Mouse (Mus musculus) intestine, embryonic 14.5 days (tissue): ENCODE data around the gene Gm7030. TPM values are rescaled to one million over a fixed set of nuclear protein-coding genes. Genes with fewer than 3 reads are reported as not detected.
"Not testable (repeated sequence)": the region's sequence is repeated elsewhere in the genome, so short reads cannot be mapped to it uniquely, and the experiment has no call there.

Experiments used
- ATAC-seq: fragments of 200-750 bp; cut with Nextera tagmentation; replicated peaks from 2 replicates; pipeline ENCODE4 v1.8.0; 2017; ENCODE audit warnings: low read depth, moderate number of reproducible peaks, moderate TSS enrichment, moderate library complexity; ENCODE audit not compliant: low FRiP score, low TSS enrichment
- DNase-seq: peaks from one replicate; pipeline ENCODE4 v3.0.0-alpha.2; 2018; ENCODE audit warnings: low spot score
- H3K27ac ChIP-seq: fragments of 300-500 bp; sonication (generic); 2 replicates; pipeline ENCODE4 v1.5.1; 2014; ENCODE audit warnings: low read depth, mild to moderate bottlenecking, control low read depth
- H3K27me3 ChIP-seq: fragments of 300-500 bp; sonication (generic); replicated peaks from 2 replicates; pipeline ENCODE4 v1.6.1; 2014; ENCODE audit warnings: low read length, control low read depth; ENCODE audit not compliant: control insufficient read depth, insufficient read depth
- H3K36me3 ChIP-seq: fragments of 300-500 bp; sonication (generic); 2 replicates; pipeline ENCODE4 v1.6.1; 2014; ENCODE audit warnings: low read length, control low read depth; ENCODE audit not compliant: control insufficient read depth, insufficient read depth
- H3K4me1 ChIP-seq: fragments of 300-500 bp; sonication (generic); replicated peaks from 2 replicates; pipeline ENCODE4 v1.6.1; 2014; ENCODE audit warnings: low read length, control low read depth, mixed read lengths; ENCODE audit not compliant: control insufficient read depth, insufficient read depth
- H3K4me2 ChIP-seq: fragments of 300-500 bp; sonication (generic); 2 replicates; pipeline ENCODE4 v1.6.1; 2014; ENCODE audit warnings: low read length
- H3K4me3 ChIP-seq: fragments of 300-500 bp; sonication (generic); 2 replicates; pipeline ENCODE4 v1.5.1; 2014; ENCODE audit warnings: low read depth, low read length, control low read depth, mixed read lengths
- H3K9ac ChIP-seq: fragments of 300-500 bp; sonication (generic); 2 replicates; pipeline ENCODE4 v1.6.1; 2014; ENCODE audit warnings: mild to moderate bottlenecking, low read length
- H3K9me3 ChIP-seq: fragments of 300-500 bp; sonication (generic); 2 replicates; pipeline ENCODE4 v1.6.1; 2016; ENCODE audit warnings: low read length, control low read depth; ENCODE audit not compliant: control insufficient read depth
- whole genome bisulfite sequencing: fragments of 180-500 bp; shearing (Covaris S2); extraction: QIAGEN DNeasy Blood & Tissue Kit; methylation state at CpG from one replicate; pipeline ENCODE4 v1.1.7; 2014; 5-methylcytosine and 5-hydroxymethylcytosine counted together
- polyA plus RNA-seq: library from polyadenylated mRNA; unstranded; fragments of >200 nt; fragmentation: Nextera tagmentation; extraction: Ambion mirVana; gene quantifications from 2 replicates; pipeline ENCODE4 v1.2.1, GENCODE M21; 2014

Gm7030 gene
- polyA plus RNA-seq, 1 experiment from 2014 or later = not detected

GRCm38 (mm10) chr17:36092520-36092919 lies 36.7 kb downstream of the Gm7030 start:
- not testable (repeated sequence) for ATAC-seq, H3K27me3 ChIP-seq, DNase-seq, H3K9ac ChIP-seq, H3K27ac ChIP-seq, H3K4me3 ChIP-seq, H3K4me1 ChIP-seq, H3K4me2 ChIP-seq, H3K9me3 ChIP-seq, H3K36me3 ChIP-seq

- not testable (repeated sequence) for ATAC-seq, H3K4me2 ChIP-seq
- no CpG with 5 or more reads among the region's 2 CpGs for WGBS
Observed at GRCm38 (mm10) chr17:36091933-36092332, 37.3 kb downstream of the Gm7030 start.

GRCm38 (mm10) chr17:36085976-36086375 lies 43.2 kb downstream of the Gm7030 start:
- DNase-seq = peak; percentile 16
- H3K36me3 ChIP-seq, H3K9me3 ChIP-seq, H3K4me3 ChIP-seq, H3K9ac ChIP-seq, H3K4me1 ChIP-seq, H3K4me2 ChIP-seq, H3K27ac ChIP-seq, ATAC-seq: not testable (repeated sequence)
- WGBS = 63% methylated on average over 1 of the region's 1 CpGs
- peaks cover 16% of the 10 kb centered on the region for H3K27me3 ChIP-seq

More at GRCm38 (mm10) chr17:36091933-36092332, 37.3 kb downstream of the Gm7030 start:
- H3K36me3 ChIP-seq, H3K9me3 ChIP-seq, H3K27ac ChIP-seq, H3K4me3 ChIP-seq, H3K27me3 ChIP-seq, DNase-seq, H3K4me1 ChIP-seq, H3K9ac ChIP-seq: not testable (repeated sequence)

GRCm38 (mm10) chr17:36083870-36084451 lies 45.3 kb downstream of the Gm7030 start:
- no peak overlapping the region for H3K27ac ChIP-seq
- peak overlapping the region; percentile 51 for H3K4me3 ChIP-seq
- ATAC-seq (peak; percentile 47; the same call in 1 of the 2 replicates), DNase-seq (peak; percentile 68)
- H3K4me1 ChIP-seq = no peaks in the 10 kb centered on the region
- WGBS = under 1% methylated on average over 41 of the region's 42 CpGs
- H3K27me3 ChIP-seq = peaks cover 16% of the 10 kb centered on the region
- H3K4me2 ChIP-seq = peak overlapping the region; percentile 93
- H3K36me3 ChIP-seq = no peaks in the 10 kb centered on the region
- H3K9ac ChIP-seq = peak overlapping the region; percentile 22
- H3K9me3 ChIP-seq = no peaks in the 10 kb centered on the region

- Histone ChIP-seq H3K27ac (no peak overlapping the region), H3K27me3 (peaks cover 16% of the 10 kb centered on the region), H3K4me1 (no peaks in the 10 kb centered on the region), H3K9ac (peak overlapping the region; percentile 22), H3K4me3 (peak overlapping the region; percentile 51), H3K36me3 (no peaks in the 10 kb centered on the region), H3K9me3 (no peaks in the 10 kb centered on the region), H3K4me2 (peak overlapping the region; percentile 93)
- DNase-seq = peak; percentile 80
- ATAC-seq = peak; percentile 76
- WGBS = under 1% methylated on average over 46 of the region's 46 CpGs
Observed at GRCm38 (mm10) chr17:36083266-36083869, 45.9 kb downstream of the Gm7030 start.

GRCm38 (mm10) chr17:36082519-36083232 lies 46.5 kb downstream of the Gm7030 start:
- H3K9me3 ChIP-seq, H3K27ac ChIP-seq, H3K4me1 ChIP-seq, H3K9ac ChIP-seq, ATAC-seq, H3K36me3 ChIP-seq: not testable (repeated sequence)
- WGBS = 68% methylated on average over 3 of the region's 6 CpGs
- Histone ChIP-seq H3K4me3 (peak overlapping the region; percentile 51), H3K4me2 (peak overlapping the region; percentile 93), H3K27me3 (peaks cover 16% of the 10 kb centered on the region)
- peak; percentile 51 for DNase-seq

GRCm38 (mm10) chr17:36081901-36082300 lies 47.3 kb downstream of the Gm7030 start:
- H3K27ac ChIP-seq, H3K4me3 ChIP-seq, H3K9me3 ChIP-seq, H3K36me3 ChIP-seq, H3K9ac ChIP-seq, H3K4me1 ChIP-seq, ATAC-seq, H3K4me2 ChIP-seq: not testable (repeated sequence)
- peaks cover 16% of the 10 kb centered on the region for H3K27me3 ChIP-seq
- DNase-seq = peak; percentile 32

GRCm38 (mm10) chr17:36060829-36061228 lies 68.4 kb downstream of the Gm7030 start:
- 24% methylated on average over 2 of the region's 2 CpGs for WGBS
- DNase-seq (peak; percentile 82), ATAC-seq (no peak)
- Histone ChIP-seq H3K4me1 (no peaks in the 10 kb centered on the region), H3K27ac (no peak overlapping the region), H3K9ac (no peak overlapping the region), H3K4me2 (no peak overlapping the region), H3K4me3 (no peak overlapping the region), H3K9me3 (no peaks in the 10 kb centered on the region), H3K36me3 (no peaks in the 10 kb centered on the region), H3K27me3 (no peaks in the 10 kb centered on the region)
